Mouse (Mus musculus): ENCODE measurements around the gene Gfpt1. TPM values are rescaled to one million over a fixed set of nuclear protein-coding genes. Genes with fewer than 3 reads are reported as not detected.
"Not testable (repeated sequence)": the region's sequence is repeated elsewhere in the genome, so short reads cannot be mapped to it uniquely, and the experiment has no call there.

Gene Gfpt1
- total RNA-seq, 2 experiments from 2014 or later = 14.8 to 17.7 TPM

DNA sequence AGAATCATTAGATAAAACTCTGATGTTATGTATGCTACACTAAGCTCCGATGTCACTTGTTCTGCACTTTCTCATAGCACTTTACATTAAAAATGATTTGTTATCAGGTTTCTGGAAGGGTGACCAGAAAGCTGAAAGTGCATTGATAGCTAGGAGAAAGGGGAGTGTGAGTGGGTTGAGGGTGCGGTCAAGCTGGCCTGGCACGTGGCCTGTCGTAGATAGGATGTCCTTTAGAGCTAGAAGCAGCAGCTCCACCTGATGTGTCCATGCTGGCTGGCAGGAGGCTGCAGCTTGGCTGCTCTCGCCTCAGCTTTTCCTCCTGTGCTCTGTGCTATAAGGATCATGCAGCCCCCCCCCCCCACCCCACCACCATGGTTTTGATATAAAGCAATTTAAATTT lies 49.8 kb downstream of the Gfpt1 start:
- DNase-seq (ENCODE audit: low spot score) = no peak
- intact Hi-C loops (cut with DNase I) = no loop called here

DNA sequence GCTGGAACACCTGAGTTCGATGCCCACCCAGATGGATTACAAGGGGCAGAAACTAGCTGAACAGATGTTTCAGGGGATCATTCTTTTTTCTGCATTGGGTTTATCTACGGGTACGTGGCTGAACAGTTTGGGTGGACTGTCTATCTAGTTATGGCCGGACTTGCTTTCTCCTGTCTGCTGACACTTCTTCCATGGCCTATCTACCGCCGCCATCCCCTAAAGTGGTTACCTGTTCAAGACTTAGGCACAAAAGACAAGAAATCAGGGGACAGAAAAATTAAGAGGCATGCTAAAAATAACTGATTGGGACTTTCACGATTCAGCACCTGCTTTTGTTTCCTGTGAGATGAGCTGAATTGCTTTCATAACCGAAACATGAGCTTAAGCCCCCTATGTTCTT lies 51.0 kb downstream of the Gfpt1 start:
- intact Hi-C loops (cut with DNase I); DNase-seq (ENCODE audit: low spot score): not testable (repeated sequence)

DNA sequence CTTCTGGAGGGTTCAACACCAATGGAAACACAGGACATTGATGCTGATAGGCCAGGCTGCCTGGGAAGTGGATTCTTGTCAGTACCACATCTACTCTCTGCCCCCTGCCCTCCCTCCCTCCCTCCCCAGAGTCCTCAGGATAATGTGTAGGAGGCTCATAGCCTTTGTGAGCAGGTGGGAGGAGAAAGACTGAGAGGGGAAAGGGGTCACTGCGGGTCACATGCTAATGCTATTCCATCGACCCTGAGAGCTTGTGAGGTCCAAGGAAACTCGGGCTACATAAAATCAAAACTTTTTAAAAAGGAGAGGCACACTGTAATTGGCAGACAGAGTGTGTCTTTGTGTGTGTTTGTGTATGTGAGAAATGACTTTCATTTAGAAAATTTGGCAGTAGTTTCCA lies 56.6 kb downstream of the Gfpt1 start:
- no peak for DNase-seq (ENCODE audit: low spot score)
- intact Hi-C loops (cut with DNase I) = no loop called here

DNA sequence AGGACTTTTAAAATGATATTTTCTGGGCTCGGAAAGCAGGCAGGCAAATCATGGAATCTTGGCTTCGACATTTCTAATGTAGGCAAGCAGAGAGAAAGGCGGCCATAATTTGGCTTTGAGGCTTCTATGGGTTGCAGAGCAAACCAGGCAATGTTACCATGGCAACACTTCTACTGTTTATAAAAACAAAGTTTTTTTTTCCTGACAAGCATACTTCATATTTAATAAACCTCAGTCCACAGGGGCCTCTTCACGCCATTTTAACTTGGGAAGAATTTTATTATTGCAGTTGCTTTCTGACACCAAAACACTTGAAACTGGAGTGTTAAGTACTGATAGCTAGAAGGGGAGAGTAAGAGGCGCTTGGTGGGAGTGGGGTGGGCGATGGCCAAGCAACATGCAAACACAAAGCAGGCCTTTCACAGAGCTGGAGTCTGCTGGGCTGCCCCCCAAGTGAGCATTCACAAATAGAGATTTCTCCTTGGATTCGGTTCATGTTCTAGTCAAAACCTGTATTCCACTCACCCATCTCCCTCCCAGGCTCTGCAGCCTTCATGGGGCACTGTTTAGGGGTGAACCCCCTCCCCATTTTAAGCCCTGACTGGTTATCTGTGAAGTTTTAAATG lies 57.1 kb downstream of the Gfpt1 start:
- no peak for DNase-seq (ENCODE audit: low spot score)
- intact Hi-C loops (cut with DNase I) = loop anchor here (5.0 kb wide), 1 partner anchor 113 kb away; no protein-coding TSS in a partner anchor

DNA sequence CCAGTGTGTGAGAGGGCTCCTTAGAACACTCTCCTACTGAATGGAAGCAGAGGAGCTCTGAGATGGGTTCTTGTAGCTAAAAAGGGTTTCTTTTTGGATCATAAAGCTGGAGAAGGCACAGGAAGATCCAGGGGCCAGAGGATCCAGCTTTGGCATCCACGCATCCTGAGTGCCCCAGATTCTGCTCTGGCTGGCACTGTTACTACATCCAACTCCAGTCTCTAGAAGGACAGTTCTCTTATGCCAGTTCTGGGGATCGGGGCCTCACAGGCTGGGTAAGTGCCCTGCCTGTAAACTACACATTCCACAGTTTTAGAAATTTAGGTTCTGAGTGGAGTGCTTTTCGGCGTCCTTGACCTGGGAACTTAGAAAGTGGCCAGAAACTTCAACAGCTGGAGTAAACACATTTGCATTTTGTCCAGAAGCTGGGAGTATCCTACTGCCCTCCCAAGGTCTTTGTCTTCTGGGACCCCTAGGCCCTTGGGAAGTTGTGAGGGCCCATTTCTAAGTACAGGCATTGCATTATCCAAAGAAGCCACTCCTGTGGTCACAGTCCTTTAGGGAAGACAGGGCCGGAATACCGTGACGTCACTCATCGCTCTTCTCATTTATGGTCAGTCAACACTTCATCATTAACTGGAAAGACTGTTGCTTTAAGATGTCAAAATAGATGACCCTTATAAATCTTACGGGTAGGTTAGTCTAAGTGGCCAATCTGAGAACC lies 57.8 kb downstream of the Gfpt1 start:
- intact Hi-C loops (cut with DNase I) = loop anchor here (1.0 to 5.0 kb wide), 4 partner anchors 112 to 286 kb away; partner anchors contain the start of gene Antxr1
- no peak for DNase-seq (ENCODE audit: low spot score)

DNA sequence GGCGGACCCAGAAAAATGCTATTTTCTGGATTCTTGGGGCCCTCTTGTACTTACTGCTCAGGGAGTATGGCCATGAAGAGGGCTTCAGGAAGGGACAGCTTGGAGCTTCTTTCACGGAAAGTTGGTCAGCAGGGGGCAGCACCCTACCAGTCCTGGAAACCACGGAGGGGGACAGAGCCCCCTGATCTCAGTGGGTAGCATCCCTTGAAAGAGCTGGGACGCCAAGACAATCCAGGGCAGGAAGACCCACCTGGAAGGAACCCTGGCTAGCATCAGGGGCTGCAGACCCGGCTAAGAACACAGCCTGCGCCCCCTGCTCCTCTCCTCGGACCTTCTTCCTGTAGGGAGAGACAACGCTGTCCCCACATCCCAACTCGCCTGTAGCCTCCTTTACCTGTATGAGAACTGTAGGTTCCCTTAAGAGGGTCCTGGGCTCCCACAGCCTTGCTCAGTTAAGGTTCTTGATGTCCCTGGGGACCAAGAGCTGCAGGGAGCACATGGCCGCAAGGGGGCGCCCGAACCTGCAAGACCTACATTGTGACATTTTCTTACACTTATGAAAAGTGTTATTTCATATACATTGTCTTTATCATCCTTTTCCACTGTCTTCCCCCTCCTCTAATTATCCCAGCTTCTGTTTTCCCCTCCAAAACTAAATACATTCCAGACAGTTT lies 58.8 kb downstream of the Gfpt1 start:
- peak; percentile 55 for DNase-seq (ENCODE audit: low spot score)
- intact Hi-C loops (cut with DNase I) = loop anchor here (1.0 to 5.0 kb wide), 4 partner anchors 111 to 285 kb away; partner anchors contain the start of gene Antxr1

DNA sequence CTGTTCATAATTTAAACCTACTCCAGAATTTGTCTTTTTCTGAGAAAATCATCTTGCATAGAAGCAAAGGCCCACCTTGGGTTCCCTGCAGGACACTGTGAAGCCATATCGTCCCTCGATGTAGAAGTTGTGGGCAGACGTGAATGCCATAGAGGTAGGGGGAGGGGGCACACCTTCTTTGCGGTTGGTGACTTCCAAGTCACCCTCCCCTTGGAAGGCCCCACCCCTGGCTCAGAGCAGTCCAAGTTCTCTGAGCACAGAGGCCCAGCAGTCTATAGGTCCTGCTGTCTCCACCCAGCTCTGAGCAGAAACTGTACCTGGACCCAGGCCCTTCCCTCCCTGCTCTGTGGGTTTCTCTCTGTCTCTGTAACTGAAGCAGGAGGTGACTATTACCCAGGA lies 59.3 kb downstream of the Gfpt1 start:
- intact Hi-C loops (cut with DNase I) = loop anchor here (1.0 to 5.0 kb wide), 4 partner anchors 110 to 284 kb away; partner anchors contain the start of gene Antxr1
- no peak for DNase-seq (ENCODE audit: low spot score)

DNA sequence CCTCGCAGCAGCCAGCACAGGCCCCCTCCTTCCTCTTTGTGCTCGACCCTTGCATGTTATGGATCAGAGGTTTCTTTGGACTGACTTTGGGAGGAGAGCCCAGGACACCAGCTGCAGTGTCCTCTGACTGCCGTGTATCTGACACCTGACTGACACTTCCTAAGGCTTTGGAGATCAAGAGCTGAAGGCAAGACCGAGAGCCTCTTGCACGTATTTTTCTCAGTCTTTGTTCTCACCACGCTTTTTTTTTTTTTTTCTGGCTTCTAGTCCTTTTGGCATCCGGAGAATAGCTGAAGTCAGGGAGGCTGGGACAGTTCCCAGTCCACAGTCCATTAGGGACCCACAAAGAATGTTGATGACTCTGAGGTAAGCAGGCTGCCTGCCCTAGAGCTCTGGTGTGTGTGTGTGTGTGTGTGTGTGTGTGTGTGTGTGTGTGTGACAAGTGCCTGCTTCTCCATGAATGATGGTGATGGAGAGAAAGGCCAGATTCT lies 59.8 kb downstream of the Gfpt1 start:
- intact Hi-C loops (cut with DNase I) = loop anchor here (5.0 kb wide), 1 partner anchor 110 kb away; no protein-coding TSS in a partner anchor

DNA sequence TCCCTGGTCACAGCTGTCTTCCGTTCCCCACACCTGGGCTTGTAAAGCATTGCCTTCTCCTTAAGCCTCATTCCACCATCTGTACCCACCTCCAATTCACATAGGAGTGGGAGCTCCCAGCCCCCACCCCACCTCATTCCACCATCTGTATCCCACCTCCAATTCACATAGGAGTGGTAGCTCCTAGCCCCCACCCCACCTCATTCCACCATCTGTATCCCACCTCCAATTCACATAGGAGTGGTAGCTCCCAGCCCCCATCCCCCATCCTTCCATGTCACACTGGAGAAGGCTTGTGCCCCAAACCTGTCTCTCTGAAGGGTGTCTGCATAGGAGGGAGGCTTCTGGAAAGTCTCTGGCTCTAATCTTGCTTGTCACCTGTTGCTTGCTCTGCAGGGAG lies 60.7 kb downstream of the Gfpt1 start:
- intact Hi-C loops (cut with DNase I) = loop anchor here (5.0 kb wide), 1 partner anchor 109 kb away; no protein-coding TSS in a partner anchor
- DNase-seq (ENCODE audit: low spot score) = no peak

More for the DNA sequence above, 59.8 kb downstream of the Gfpt1 start:
- peak; percentile 41 for DNase-seq (ENCODE audit: low spot score)

DNA sequence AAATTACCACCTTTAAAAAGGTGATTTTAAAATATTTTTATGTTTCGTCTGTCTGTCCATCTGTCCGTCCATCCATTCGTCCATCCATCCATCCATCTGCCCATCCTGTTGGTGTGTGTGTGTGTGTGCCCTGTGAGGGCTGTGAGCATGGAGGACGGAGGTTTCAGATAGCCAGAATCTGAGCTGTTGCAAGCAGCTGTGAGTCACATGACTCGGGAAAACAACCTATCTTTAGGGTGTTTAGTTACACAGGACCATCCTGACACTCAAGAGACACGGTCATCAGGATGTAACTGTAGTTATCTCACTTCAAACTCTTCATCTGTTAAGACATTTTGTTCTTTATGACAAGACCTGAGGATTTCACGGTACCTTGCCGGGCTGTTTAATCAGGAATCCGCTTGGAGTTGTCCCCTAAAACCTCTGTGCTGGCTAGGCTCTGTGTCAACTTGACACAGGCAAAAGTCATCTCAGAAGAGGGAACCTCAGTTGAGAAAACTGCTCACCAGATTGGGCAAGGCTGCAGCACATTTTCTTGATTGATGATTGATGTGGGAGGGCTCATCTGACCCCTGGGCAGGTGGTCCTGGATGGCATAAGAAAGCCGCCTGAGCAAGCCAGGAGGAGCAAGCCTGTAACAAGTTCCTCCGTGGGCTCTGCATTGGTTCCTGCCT lies 61.6 kb downstream of the Gfpt1 start, which contains the start of gene D6Ertd527e:
Gene D6Ertd527e (plus strand): TSS at position 624 of the 674 bp plus-strand sequence.
- DNase-seq (ENCODE audit: low spot score) = no peak
- intact Hi-C loops (cut with DNase I) = loop anchor here (5.0 kb wide), 1 partner anchor 108 kb away; no protein-coding TSS in a partner anchor

DNA sequence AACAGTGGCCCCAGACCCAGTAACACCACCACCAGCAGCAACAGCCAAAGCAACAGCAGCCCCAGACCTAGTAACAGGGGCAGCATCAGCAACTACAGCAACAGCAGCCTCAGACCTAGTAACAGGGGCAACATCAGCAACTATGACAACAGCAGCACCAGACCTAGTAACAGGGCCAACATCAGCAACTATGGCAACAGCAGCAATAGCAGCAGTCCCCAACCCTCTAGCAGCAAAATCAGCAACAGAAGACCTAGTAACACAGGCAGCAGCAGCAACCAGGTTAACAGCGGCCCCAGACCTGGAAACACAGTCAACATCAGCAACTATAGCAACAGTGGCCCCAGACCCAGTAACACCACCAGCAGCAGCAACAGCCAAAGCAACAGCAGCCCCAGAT lies 68.8 kb downstream of the Gfpt1 start:
- intact Hi-C loops (cut with DNase I) = no loop called here
- DNase-seq (ENCODE audit: low spot score) = no peak

DNA sequence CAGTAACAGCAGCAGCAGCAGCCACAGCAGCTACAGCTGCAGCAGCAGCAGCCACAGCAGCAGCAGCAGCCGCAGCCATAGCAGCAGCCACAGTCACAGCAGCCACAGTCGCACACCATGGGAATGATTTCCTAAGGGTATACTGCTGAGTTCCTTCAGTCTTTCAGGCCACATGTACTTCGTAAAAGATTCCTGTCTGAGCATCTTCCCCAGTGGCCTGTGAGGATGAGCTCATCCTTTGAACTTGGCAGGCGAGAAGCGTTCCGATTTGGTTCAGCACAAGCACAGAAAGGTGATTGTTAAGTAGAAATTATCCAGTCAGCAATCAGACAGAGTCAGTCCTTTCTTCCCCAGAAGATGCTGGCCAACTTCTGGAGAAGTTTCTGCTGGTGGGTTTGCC lies 69.5 kb downstream of the Gfpt1 start:
- intact Hi-C loops (cut with DNase I) = no loop called here
- no peak for DNase-seq (ENCODE audit: low spot score)

DNA sequence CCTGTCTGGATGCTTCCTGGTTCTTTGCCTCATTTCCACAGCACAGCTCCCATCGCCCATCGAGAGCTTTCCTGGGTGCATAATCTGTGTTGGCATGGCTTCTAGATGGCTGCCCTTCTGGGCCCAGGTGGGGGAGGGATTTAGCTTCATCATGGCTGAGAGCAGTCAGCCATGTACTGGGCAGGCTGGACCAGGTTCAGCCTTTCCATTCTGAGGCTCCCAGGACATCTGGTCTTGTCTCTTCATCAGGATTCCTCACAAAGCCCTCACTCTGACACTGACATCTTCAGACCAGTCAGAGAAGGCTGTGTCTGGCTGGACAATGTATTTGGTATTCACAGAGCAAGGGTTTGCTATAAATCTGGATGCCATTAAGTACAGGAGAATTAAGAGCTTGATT lies 73.3 kb downstream of the Gfpt1 start:
- no peak for DNase-seq (ENCODE audit: low spot score)
- intact Hi-C loops (cut with DNase I) = no loop called here

DNA sequence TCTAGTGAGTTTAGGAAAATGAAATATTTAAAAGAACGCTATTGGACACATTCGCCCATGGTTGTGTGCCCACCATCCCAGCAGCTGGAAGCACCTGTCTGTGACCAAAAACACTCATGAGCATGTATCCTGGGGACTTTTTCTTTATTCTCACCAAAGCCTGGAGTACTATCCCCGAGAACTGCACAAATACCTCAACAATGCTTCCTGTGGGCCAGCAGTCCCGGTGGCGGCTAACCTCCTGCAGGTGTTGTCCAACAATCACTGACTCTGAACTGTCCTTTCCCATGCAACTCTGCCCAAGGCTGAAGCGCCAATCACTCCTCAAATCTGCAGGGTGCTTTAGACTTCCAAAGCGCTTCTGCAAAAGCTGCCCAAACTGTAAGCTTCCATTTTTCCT lies 74.0 kb downstream of the Gfpt1 start:
- no peak for DNase-seq (ENCODE audit: low spot score)
- intact Hi-C loops (cut with DNase I) = no loop called here

DNA sequence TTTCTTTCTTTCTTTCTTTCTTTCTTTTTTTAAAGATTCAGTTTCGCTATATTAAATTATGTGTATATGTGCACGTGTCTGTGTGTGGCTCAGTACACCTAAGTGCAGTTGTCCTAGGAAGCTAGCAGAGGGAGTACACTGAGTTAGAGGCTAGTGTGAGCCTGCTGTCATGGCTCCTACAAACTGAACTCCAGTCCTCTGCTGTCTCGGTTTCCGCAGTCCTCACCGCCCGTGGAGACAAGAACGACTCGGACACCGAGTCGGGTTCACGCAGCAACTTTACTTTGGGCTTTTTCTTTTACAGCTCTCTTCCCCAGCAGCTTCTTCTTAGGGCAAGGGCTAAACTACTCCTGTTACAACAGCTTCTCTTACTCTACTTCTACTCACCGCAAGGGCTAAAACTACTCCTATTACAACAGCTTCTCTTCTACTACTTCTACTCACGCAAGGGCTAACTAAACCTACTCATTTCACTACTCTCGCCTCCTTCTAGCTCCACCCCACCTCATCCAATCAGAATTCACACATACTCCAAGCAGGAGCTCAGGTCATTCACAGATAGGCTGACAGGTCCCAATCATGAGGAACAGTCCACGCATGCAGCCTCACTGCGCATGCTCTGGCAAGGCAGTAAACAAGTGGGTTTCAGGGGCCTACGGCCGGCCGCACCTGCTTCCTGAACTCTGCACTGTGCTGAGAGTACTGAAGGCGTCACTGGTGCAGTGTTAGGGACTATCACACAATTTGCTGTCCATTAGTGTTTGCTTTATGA lies 76.6 kb downstream of the Gfpt1 start:
- intact Hi-C loops (cut with DNase I) = no loop called here
- DNase-seq (ENCODE audit: low spot score) = no peak

DNA sequence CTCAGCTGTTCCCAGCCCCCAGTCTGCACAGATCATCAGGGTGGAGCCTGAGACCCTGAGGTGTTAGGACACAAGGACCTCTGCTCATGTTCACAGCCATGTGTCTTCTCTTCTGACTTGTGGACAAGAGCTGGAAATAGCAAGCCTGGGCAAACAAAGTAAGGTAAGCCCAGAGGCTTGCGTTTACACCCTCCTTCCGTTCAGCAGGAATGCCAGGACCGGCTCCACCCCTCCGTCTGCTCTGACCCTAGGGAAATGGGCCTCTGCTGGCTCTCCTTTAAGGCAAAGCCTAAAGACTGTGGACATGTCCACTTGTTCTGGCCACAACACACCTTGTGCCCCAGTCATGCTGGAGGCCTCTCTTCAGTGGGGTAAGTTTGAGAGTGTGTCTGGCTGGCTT lies 77.3 kb downstream of the Gfpt1 start:
- no peak for DNase-seq (ENCODE audit: low spot score)
- intact Hi-C loops (cut with DNase I) = no loop called here

DNA sequence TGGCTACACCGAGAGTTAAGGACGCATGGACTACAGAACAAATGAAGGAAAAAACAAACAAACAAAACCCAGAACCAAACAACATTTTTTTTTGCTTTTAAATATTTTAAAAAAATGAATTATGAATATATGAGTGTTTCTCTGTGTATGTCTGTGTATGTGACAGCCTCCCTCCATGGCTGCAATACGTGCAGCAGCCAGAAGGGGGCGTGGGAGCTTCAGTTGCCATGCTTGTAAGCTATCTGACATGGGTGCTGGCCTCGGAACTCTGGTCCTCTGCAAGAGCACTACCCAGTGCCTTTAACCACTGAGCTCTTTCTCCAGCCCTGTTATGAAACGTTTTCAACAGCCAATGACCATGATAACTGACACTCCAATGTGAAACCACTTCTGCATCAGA lies 78.0 kb downstream of the Gfpt1 start:
- intact Hi-C loops (cut with DNase I) = no loop called here
- DNase-seq (ENCODE audit: low spot score) = no peak

DNA sequence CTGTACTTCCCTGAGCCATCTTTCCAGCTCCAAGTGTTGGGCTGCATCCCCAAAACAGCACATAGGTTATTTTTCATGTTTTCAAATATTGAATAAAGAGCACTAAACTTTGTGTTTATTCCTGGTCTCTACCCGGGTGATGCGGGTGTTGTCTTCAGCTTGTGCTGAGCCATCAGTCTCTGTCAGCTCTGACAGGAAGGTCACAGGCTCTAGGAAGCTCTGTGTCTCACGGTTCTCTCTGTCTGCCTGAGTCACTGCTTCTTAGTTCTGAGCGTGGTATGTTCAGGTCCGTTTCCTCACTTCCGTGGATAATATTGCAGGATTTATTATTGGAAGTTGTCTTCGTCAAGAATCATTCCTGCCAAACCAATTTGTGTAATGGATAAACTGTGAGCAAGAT lies 79.3 kb downstream of the Gfpt1 start:
- no peak for DNase-seq (ENCODE audit: low spot score)
- intact Hi-C loops (cut with DNase I) = no loop called here

DNA sequence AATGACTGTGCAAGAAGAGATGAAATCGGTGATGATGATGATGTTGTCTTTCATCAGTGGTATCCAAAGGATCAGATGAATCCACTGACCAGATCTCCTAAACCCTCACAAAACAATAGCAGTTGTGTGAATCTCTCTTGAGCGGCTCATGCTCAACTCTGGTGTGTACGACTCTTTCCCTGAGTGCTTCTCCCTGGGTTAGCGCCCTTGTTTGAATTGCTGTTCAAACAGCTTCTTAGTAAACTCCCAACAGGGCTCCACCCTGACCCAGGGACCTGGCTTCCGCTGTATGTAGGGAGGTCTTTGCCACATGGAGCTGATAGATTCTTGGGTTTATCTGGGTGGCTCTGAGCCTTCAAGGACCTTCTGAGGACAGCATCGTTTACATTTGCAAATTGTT lies 80.8 kb downstream of the Gfpt1 start:
- intact Hi-C loops (cut with DNase I) = no loop called here
- no peak for DNase-seq (ENCODE audit: low spot score)

Measured in heart, postnatal 25 days (tissue).